Mouse (Mus musculus) cerebellum, postnatal 4 days (tissue): ENCODE results near the gene Uba5.

ENCODE experiments used
- DNase-seq, 2 experiments: peaks; one replicate each; pipeline ENCODE4 v3.0.0; 2022; ENCODE audit warnings: low spot score in 2 of 2, mixed read lengths in 1 of 2

The Uba5 gene

DNA sequence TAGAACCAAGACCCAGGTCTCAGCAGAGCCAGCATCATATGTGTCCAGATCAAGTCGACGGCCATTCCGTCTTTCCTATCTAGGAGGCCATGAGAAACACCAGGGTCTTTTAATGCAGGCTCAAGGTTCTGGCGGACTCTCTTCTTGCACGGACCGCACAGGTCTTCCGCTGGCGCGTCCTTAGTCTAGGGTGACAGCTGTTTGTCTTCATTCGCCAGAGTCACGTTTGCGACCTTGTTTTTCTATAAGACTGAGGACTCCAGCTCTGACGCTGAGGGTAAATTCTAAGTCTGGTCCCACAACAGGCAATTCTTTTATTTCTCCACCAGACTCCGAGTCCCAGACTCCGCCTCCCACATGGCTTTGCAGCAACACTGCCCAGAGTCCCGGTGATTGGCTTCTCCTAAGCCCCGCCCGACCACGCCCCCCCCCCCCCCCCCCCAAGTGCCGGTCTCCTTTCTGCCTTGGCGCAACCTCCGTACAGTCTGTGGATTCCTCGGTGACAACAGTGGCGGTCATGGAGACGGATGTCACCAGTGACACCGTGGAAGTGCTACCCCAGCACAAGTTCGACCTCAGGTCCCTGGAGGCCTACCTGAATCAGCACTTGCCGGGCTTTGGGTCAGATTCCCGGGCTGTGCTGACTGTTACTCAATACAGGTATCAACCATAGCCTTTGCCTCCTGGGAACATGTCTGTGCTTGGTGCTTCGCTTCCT lies 469 bp upstream of the Uba5 start, which contains the start of gene Acad11:
Gene Acad11, plus strand, starts transcription at position 134 of the 718 bp plus-strand sequence.
- DNase-seq = peak; percentile 49 to 83

- DNase-seq = no peak
These were observed 11.9 kb downstream of the Uba5 start for GRCm38 (mm10) chr9:104051028-104051427.

GRCm38 (mm10) chr9:104043676-104044075 lies 19.3 kb downstream of the Uba5 start:
- no peak for DNase-seq

DNA sequence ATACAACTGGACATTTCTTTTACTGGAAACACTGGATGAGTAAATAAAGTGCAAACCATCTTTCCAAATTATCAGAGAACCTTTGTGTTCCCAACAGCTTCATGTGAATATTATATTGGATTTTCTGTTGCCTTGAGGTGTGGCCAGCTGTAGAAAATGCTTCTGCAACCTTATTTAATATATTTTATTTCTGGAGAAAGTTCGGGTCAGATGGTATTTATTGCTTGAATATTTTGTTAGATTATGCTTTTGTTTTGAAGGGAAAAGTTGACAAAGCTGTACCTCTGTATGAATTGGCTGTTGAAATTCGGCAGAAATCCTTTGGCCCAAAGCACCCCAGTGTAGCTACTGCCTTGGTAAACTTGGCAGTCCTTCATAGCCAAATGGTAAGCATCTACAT lies 22.6 kb downstream of the Uba5 start, which contains the start of gene Gm28305:
Gene Gm28305, plus strand, starts transcription at position 301 of the 400 bp plus-strand sequence.
- DNase-seq = no peak

DNA sequence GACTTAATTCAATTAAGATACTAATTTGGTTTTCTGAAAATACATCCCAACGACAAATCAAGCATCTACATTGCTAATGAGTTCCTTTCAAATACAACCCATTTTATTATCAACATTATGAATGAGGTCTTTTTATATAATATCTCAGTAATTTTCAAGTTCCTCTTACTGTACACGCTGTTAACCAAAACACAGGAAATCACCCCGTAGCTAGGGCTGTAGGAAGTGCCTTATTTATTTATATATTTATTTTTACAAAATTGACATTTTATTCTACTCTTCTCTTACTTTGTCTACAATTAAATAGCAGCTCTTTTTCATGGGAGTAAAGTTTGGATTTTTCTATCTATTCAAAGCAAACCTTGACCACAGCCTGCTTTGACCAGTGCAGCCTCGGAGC lies 23.2 kb downstream of the Uba5 start:
- DNase-seq = no peak

DNA sequence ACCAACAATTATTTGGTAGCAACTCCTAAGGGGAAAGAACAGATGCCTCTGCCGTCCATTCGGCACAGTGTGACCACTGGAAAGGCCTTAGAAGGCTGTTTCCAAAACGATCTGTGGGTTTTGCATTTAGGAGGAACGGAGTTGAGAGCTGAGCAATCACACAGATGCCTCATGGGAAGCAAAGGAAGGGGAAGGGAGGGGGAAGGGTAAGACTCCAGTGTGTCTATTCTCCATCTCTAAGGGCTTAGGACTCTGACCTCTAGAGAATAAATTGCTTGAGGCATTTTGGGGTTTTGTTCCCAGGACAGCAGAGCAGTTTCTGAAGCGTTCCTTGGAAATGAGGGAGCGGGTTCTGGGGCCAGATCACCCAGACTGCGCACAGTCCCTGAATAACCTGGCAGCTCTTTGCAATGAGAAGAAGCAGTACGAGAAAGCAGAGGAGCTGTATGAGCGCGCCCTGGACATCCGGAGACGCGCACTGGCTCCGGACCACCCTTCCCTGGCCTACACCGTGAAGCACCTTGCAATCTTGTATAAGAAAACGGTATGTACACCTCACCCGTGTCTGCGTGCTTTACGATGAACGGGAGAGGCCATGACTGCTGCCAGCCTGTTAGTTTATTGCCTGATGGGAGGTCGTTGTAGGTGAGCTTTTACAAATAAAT lies 23.8 kb downstream of the Uba5 start:
- no peak for DNase-seq

DNA sequence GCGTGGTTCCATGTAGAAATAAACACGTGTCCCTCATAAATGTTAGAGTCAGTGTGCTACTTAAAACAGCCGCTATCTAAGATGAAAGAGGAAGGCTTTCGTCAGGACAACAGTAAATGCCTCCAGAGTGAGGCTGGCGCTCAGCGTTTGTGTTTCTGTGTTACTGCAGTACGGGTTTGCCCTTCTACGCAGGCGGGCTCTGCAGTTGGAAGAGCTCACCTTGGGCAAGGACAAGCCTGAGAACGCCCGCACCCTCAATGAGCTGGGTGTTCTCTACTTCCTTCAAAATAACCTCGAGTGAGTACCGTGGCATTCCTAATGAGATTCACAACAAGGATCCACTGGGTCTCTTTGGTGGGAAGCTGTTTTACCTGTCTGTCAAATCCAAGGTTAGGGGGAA lies 24.7 kb downstream of the Uba5 start:
- no peak for DNase-seq

GRCm38 (mm10) chr9:104035261-104036015 lies 27.5 kb downstream of the Uba5 start:
- peak; percentile 58 to 80 for DNase-seq

DNA sequence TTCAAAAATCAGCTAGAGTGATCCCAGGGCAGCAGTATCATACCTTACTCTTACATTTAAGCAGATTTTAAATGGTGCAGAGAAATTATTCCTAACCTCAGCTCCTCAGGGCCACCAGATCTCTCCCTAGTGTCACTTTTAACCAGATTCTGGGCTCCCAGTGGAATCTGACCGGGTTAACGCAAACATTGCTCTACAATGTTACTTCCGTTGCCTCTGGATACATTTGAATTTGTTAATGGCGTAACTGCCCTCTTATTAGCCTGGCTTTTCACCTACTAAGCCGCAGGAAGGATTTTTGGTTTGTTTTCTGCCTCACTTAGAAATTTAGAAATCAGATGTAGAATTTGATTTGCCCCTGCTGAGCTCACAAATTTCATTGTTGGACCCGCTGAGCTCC lies 28.2 kb downstream of the Uba5 start:
- DNase-seq = no peak

- no peak for DNase-seq
These were observed 28.7 kb downstream of the Uba5 start for GRCm38 (mm10) chr9:104034231-104034630.

DNA sequence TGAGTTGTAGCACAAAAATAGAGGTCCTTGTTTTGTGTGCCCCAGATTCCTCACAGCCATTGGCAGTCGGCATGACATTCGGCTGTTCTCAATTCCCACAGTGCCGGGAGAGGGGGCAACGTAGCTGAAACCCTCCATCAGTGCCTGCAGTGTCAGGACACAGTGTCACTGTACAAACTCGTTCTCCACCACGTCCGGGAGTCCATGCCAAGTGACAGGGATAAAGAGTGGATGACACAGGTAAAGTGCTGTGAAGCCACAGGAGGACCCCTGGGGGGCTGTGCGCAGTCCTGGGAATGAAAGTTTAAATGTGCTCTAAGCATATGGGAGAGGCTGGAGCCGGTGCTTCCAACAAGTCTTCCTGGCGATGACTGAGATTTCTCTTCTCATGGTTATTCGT lies 33.1 kb downstream of the Uba5 start:
- DNase-seq = no peak

- no peak for DNase-seq
These were observed 35.7 kb downstream of the Uba5 start for GRCm38 (mm10) chr9:104027186-104027585.

GRCm38 (mm10) chr9:104021026-104021425 lies 41.9 kb downstream of the Uba5 start:
- DNase-seq = no peak

GRCm38 (mm10) chr9:104014526-104014925 lies 48.4 kb downstream of the Uba5 start:
- DNase-seq = no peak

- DNase-seq = peak in 1 of 2 experiments; percentile 36
These were observed 60.0 kb downstream of the Uba5 start for GRCm38 (mm10) chr9:104002913-104003330.

DNA sequence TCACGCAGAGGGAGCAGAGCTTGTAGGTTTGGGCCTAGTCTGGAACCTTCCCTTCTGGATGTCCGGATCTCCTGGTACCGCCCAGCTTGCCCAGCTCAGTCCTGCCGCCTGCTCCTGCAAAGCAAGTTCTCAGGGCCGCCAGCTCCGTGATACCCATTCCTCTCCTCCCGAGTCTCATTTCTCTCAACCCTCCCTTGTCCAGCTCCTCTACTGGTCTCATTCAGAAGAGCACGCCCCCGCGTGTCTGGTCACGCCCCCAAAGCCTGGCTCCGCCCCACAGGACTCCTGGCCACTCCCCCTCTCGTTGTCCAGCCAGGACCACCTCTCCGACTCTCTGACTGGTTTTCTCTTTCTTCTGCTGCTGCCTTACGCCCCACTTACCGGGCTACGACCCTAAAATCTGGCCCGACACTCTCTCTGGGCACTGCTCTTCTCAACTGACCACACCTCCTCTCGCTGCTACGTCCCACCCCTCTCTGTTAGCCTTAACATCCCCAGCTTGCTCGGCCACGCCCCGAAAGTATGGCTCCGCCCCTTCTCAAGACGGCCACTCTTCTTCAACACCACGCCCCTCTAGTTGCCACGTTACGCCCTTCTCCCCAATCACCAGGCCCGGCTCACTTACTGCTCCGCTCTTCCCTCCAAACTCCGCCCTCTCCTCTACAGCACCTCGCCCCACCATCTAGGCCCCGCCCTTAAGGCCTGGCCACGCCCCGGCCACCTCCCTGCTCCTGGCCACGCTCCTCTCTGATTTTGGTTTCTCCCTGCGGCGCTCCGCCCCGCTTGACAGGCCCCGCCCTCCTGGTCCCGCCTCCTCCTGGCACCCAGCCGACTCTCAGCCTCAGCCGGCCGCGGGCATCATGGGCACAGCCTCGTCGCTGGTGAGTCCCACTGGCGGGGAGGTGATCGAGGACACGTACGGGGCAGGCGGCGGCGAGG lies 60.7 kb downstream of the Uba5 start, which contains the start of gene Nphp3:
Gene Nphp3, plus strand, starts transcription at position 624 of the 939 bp plus-strand sequence.
- peak; percentile 94 to 99 for DNase-seq

GRCm38 (mm10) chr9:104000601-104001000 lies 62.3 kb downstream of the Uba5 start:
- no peak for DNase-seq
